Mouse (Mus musculus): ENCODE results near the gene Tiprl.

Gene Tiprl

GRCm38 (mm10) chr1:165236321-165237298 lies at the start of gene Tiprl:
Tiprl (minus strand) TSS chr1:165236996.
- DNase-seq (ENCODE audit: low spot score), result peak; percentile 92

GRCm38 (mm10) chr1:165284096-165284495 lies 47.3 kb upstream of the Tiprl start:
- DNase-seq (ENCODE audit: low spot score), result no peak

GRCm38 (mm10) chr1:165282967-165283345 lies 46.2 kb upstream of the Tiprl start:
- DNase-seq (ENCODE audit: low spot score), result no peak

GRCm38 (mm10) chr1:165282222-165282966 lies 45.6 kb upstream of the Tiprl start:
- no peak for DNase-seq (ENCODE audit: low spot score)

GRCm38 (mm10) chr1:165281351-165282221 lies 44.8 kb upstream of the Tiprl start:
- DNase-seq (ENCODE audit: low spot score), result no peak

- DNase-seq (ENCODE audit: low spot score), result no peak
These were observed 43.9 kb upstream of the Tiprl start for GRCm38 (mm10) chr1:165280741-165281140.

- no peak for DNase-seq (ENCODE audit: low spot score)
These were observed 38.1 kb upstream of the Tiprl start for GRCm38 (mm10) chr1:165274946-165275345.

GRCm38 (mm10) chr1:165252027-165252671 lies 15.4 kb upstream of the Tiprl start:
- no peak for DNase-seq (ENCODE audit: low spot score)

- no peak for DNase-seq (ENCODE audit: low spot score)
These were observed 13.8 kb upstream of the Tiprl start for GRCm38 (mm10) chr1:165250546-165250945.

- no peak for DNase-seq (ENCODE audit: low spot score)
These were observed 12.0 kb upstream of the Tiprl start for GRCm38 (mm10) chr1:165248842-165249241.

- DNase-seq (ENCODE audit: low spot score), result no peak
These were observed 11.0 kb upstream of the Tiprl start for GRCm38 (mm10) chr1:165247788-165248187.

- DNase-seq (ENCODE audit: low spot score), result no peak
These were observed 10.3 kb upstream of the Tiprl start for GRCm38 (mm10) chr1:165247085-165247484.

- no peak for DNase-seq (ENCODE audit: low spot score)
These were observed 9.8 kb upstream of the Tiprl start for GRCm38 (mm10) chr1:165246587-165246986.

- no peak for DNase-seq (ENCODE audit: low spot score)
These were observed 950 bp downstream of the Tiprl start for GRCm38 (mm10) chr1:165235846-165236245.

GRCm38 (mm10) chr1:165233806-165234205 lies 3.0 kb downstream of the Tiprl start:
- no peak for DNase-seq (ENCODE audit: low spot score)

GRCm38 (mm10) chr1:165230691-165231090 lies 6.1 kb downstream of the Tiprl start:
- no peak for DNase-seq (ENCODE audit: low spot score)

- DNase-seq (ENCODE audit: low spot score), result no peak
These were observed 7.2 kb downstream of the Tiprl start for GRCm38 (mm10) chr1:165229577-165229976.

- DNase-seq (ENCODE audit: low spot score), result no peak
These were observed 19.7 kb downstream of the Tiprl start for GRCm38 (mm10) chr1:165217023-165217589.

GRCm38 (mm10) chr1:165215831-165216230 lies 21.0 kb downstream of the Tiprl start:
- DNase-seq (ENCODE audit: low spot score), result no peak

GRCm38 (mm10) chr1:165205591-165205990 lies 31.2 kb downstream of the Tiprl start:
- no peak for DNase-seq (ENCODE audit: low spot score)

- DNase-seq (ENCODE audit: low spot score), result no peak
These were observed 33.2 kb downstream of the Tiprl start for GRCm38 (mm10) chr1:165203488-165204035.
